Mouse (Mus musculus): ENCODE data around the gene Foxp1. TPM values are rescaled to one million over a fixed set of nuclear protein-coding genes. Genes with fewer than 3 reads are reported as not detected.

Foxp1 gene
- polyA plus RNA-seq, 1 experiment, result 88.7 TPM

- no peak for TF ChIP-seq GATA1 (IDR thresholded peaks at IDR 0.05; ENCODE audit: low read length)
These were observed 2.8 kb upstream of the Foxp1 start for GRCm38 (mm10) chr6:99525351-99525750.

- TF ChIP-seq GATA1 (IDR thresholded peaks at IDR 0.05; ENCODE audit: low read length), result no peak
These were observed 1.3 kb upstream of the Foxp1 start for GRCm38 (mm10) chr6:99523679-99524370.

GRCm38 (mm10) chr6:99523109-99523632 is 650 bp upstream of the Foxp1 start:
- no peak for TF ChIP-seq GATA1 (IDR thresholded peaks at IDR 0.05; ENCODE audit: low read length)

- TF ChIP-seq GATA1 (IDR thresholded peaks at IDR 0.05; ENCODE audit: low read length), result no peak
These were observed 721 bp downstream of the Foxp1 start for GRCm38 (mm10) chr6:99521641-99522358.

- TF ChIP-seq GATA1 (IDR thresholded peaks at IDR 0.05; ENCODE audit: low read length), result no peak
These were observed 1.4 kb downstream of the Foxp1 start for GRCm38 (mm10) chr6:99521038-99521640.

- no peak for TF ChIP-seq GATA1 (IDR thresholded peaks at IDR 0.05; ENCODE audit: low read length)
These were observed 1.9 kb downstream of the Foxp1 start for GRCm38 (mm10) chr6:99520676-99521037.

GRCm38 (mm10) chr6:99519806-99520675 is 2.5 kb downstream of the Foxp1 start:
- no peak for TF ChIP-seq GATA1 (IDR thresholded peaks at IDR 0.05; ENCODE audit: low read length)

- no peak for TF ChIP-seq GATA1 (IDR thresholded peaks at IDR 0.05; ENCODE audit: low read length)
These were observed 3.5 kb downstream of the Foxp1 start for GRCm38 (mm10) chr6:99519052-99519451.

GRCm38 (mm10) chr6:99515667-99516199 is 6.8 kb downstream of the Foxp1 start:
- TF ChIP-seq GATA1 (IDR thresholded peaks at IDR 0.05; ENCODE audit: low read length), result no peak

- TF ChIP-seq GATA1 (IDR thresholded peaks at IDR 0.05; ENCODE audit: low read length), result no peak
These were observed 10.7 kb downstream of the Foxp1 start for GRCm38 (mm10) chr6:99511862-99512261.

- TF ChIP-seq GATA1 (IDR thresholded peaks at IDR 0.05; ENCODE audit: low read length), result no peak
These were observed 13.3 kb downstream of the Foxp1 start for GRCm38 (mm10) chr6:99509189-99509592.

- TF ChIP-seq GATA1 (IDR thresholded peaks at IDR 0.05; ENCODE audit: low read length), result no peak
These were observed 15.7 kb downstream of the Foxp1 start for GRCm38 (mm10) chr6:99506816-99507215.

- TF ChIP-seq GATA1 (IDR thresholded peaks at IDR 0.05; ENCODE audit: low read length), result no peak
These were observed 18.8 kb downstream of the Foxp1 start for GRCm38 (mm10) chr6:99503741-99504140.

- TF ChIP-seq GATA1 (IDR thresholded peaks at IDR 0.05; ENCODE audit: low read length), result no peak
These were observed 19.8 kb downstream of the Foxp1 start for GRCm38 (mm10) chr6:99502727-99503126.

GRCm38 (mm10) chr6:99502314-99502713 is 20.2 kb downstream of the Foxp1 start:
- TF ChIP-seq GATA1 (IDR thresholded peaks at IDR 0.05; ENCODE audit: low read length), result no peak

Data from G1E-ER4 (cell line).